Mouse (Mus musculus) CH12.LX (cell line): ENCODE results near the gene Olfr722. TPM values are rescaled to one million over a fixed set of nuclear protein-coding genes. Genes with fewer than 3 reads are reported as not detected.

Experiments used
- CHD1 ChIP-seq: IDR thresholded peaks from 2 replicates; pipeline ENCODE4 v1.6.1; 2012; ENCODE audit warnings: low read depth, low read length, improper control_type of control experiment, inconsistent platforms
- CHD2 ChIP-seq: IDR thresholded peaks from 2 replicates; pipeline ENCODE4 v1.6.1; 2011; ENCODE audit warnings: low read length, improper control_type of control experiment
- KAT2A ChIP-seq: IDR thresholded peaks from 2 replicates; pipeline ENCODE4 v1.6.1; 2012; ENCODE audit warnings: low read length, improper control_type of control experiment, inconsistent platforms; ENCODE audit not compliant: insufficient replicate concordance
- MEF2A ChIP-seq: IDR thresholded peaks from 2 replicates; pipeline ENCODE4 v1.6.1; 2014; ENCODE audit warnings: low read depth, mild to moderate bottlenecking, inconsistent platforms, low read length, improper control_type of control experiment, borderline replicate concordance
- PAX5 ChIP-seq: IDR thresholded peaks from 2 replicates; pipeline ENCODE4 v1.6.1; 2012; ENCODE audit warnings: low read length, inconsistent platforms, mixed read lengths
- RAD21 ChIP-seq: IDR thresholded peaks from 2 replicates; pipeline ENCODE4 v1.6.1; 2011; ENCODE audit warnings: low read depth, mild to moderate bottlenecking, low read length, improper control_type of control experiment, moderate library complexity
- SMC3 ChIP-seq: IDR thresholded peaks from 2 replicates; pipeline ENCODE4 v1.6.1; 2011; ENCODE audit warnings: low read depth, low read length, improper control_type of control experiment
- ZNF384 ChIP-seq: IDR thresholded peaks from 2 replicates; pipeline ENCODE4 v1.6.1; 2012; ENCODE audit warnings: low read depth, low read length, improper control_type of control experiment, inconsistent platforms
- polyA plus RNA-seq: library from polyadenylated mRNA; unstranded; fragments of >175 nt; gene quantifications from 2 replicates; pipeline ENCODE4 v1.2.1, GENCODE M21; 2012; ENCODE audit warnings: low read depth; ENCODE audit not compliant: insufficient read length
- total RNA-seq, 2 experiments: library from RNA; depleted of rRNA; stranded (reverse); fragments of 300-350 nt in 1 of 2; fragments of >200 nt in 1 of 2; gene quantifications; 2 replicates each; pipeline ENCODE4 v1.2.3; 2012 to 2014

Gene Olfr722
- total and polyA plus RNA-seq, 3 experiments = not detected

DNA sequence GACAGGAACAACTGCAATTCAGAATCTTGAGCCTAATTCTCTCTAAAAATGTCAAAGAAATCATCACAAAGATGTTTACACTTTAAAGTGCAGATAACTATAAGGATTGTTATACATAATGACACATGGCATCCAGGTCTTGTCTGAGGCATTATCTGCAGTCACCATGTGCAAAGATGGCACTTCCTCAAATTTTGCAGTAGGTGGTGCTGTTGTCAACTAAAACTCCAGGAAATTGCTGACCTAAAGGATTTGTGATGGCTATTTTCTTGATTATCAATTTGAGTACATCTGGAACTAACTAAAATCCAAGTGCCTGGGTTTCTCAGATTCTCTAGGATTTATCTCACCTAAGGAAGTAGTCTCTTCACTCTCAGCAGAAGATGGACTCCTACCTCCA is 41.4 kb downstream of the Olfr722 start (continued):
- TF ChIP-seq RAD21 (peak; percentile 65), PAX5 (no peak), KAT2A (no peak), MEF2A (no peak), CHD1 (no peak), CHD2 (no peak), ZNF384 (no peak), SMC3 (peak; percentile 28)

Other genes starting within 250 kb of the Olfr722 start
- not detected in 2 replicates for gene Armh4, start 118.6 kb downstream of the Olfr722 start, total RNA-seq (2012; rRNA removed)
- not detected in 2 replicates for gene Armh4, start 118.6 kb downstream of the Olfr722 start, total RNA-seq (2014; rRNA removed)
- gene Armh4, start 118.6 kb downstream of the Olfr722 start, polyA plus RNA-seq = not detected in 2 replicates
- not detected in 2 replicates for gene Olfr723, start 29.8 kb upstream of the Olfr722 start, total RNA-seq (2012; rRNA removed)
- gene Olfr723, start 29.8 kb upstream of the Olfr722 start, total RNA-seq (2014; rRNA removed) = not detected in 2 replicates
- not detected in 2 replicates for gene Olfr723, start 29.8 kb upstream of the Olfr722 start, polyA plus RNA-seq
- not detected in 2 replicates for gene Olfr724, start 61.3 kb upstream of the Olfr722 start, total RNA-seq (2012; rRNA removed)
- not detected in 2 replicates for gene Olfr724, start 61.3 kb upstream of the Olfr722 start, total RNA-seq (2014; rRNA removed)
- not detected in 2 replicates for gene Olfr724, start 61.3 kb upstream of the Olfr722 start, polyA plus RNA-seq
- gene Olfr725, start 138.4 kb upstream of the Olfr722 start, total RNA-seq (2012; rRNA removed) = not detected in 2 replicates
- gene Olfr725, start 138.4 kb upstream of the Olfr722 start, total RNA-seq (2014; rRNA removed) = not detected in 2 replicates
- gene Olfr725, start 138.4 kb upstream of the Olfr722 start, polyA plus RNA-seq = not detected in 2 replicates
- not detected in 2 replicates for gene Olfr726, start 189.0 kb upstream of the Olfr722 start, total RNA-seq (2012; rRNA removed)
- gene Olfr726, start 189.0 kb upstream of the Olfr722 start, total RNA-seq (2014; rRNA removed) = not detected in 2 replicates
- not detected in 2 replicates for gene Olfr726, start 189.0 kb upstream of the Olfr722 start, polyA plus RNA-seq
- gene Olfr727, start 221.2 kb upstream of the Olfr722 start, total RNA-seq (2012; rRNA removed) = not detected in 2 replicates
- not detected in 2 replicates for gene Olfr727, start 221.2 kb upstream of the Olfr722 start, total RNA-seq (2014; rRNA removed)
- not detected in 2 replicates for gene Olfr727, start 221.2 kb upstream of the Olfr722 start, polyA plus RNA-seq
- gene Olfr728, start 240.7 kb upstream of the Olfr722 start, total RNA-seq (2012; rRNA removed) = not detected in 2 replicates
- gene Olfr728, start 240.7 kb upstream of the Olfr722 start, total RNA-seq (2014; rRNA removed) = not detected in 2 replicates
- gene Olfr728, start 240.7 kb upstream of the Olfr722 start, polyA plus RNA-seq = not detected in 2 replicates